Mouse (Mus musculus): ENCODE measurements at regions not wholly inside any gene's neighbourhood (a gene's known extent, or its start where the extent isn't known, plus 50 kb on each side); places are given as distances from the start of the nearest gene placed in this dataset.

GRCm38 (mm10) chr19:15032297-15032947 is 434.6 kb upstream of the Tle4 start:
- TF ChIP-seq CTCF (IDR thresholded peaks at IDR 0.05; ENCODE audit: insufficient read depth, low read depth, low read length) = no peak
- TF ChIP-seq POLR2A (IDR thresholded peaks at IDR 0.05; ENCODE audit: insufficient read depth, low read depth, low read length) = no peak
